Mouse (Mus musculus): ENCODE measurements around the gene Hist1h2af.

Hist1h2af gene

DNA sequence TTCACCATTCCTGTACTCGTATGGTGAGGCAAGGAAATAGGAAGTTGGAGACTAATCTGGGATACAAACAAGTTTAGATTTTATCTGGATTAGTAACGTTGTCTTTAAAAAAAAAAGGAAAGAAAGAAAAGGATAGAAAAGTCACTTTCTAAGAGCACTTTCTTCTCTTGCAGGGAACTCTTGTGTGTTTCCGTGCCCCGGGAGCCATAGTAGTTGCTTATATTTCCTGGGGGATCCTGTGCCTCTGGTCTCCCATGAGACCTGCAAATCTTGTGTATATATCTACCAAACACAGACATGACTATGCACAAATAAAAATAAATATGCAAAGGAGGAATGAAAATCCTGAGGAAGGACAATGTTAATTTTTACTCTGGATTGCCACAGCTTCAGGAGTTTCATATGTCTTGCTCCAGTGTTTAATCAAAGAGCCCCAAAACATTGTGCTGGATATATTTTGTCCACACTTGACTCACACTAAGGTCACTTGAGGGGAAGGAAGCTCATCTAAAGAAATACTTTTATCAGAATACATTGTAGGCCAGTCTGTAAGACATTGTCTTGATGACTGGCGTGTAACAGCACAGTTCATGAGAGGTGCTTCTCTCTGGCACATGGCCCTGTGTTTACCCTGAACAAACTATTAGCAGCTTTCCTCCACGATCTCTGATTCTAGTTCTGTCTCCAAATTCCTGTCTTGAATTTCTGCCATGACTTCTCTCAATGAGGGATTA lies 43.4 kb downstream of the Hist1h2af start:
- WGBS: 66% methylated on average over 6 of the region's 6 CpGs

DNA sequence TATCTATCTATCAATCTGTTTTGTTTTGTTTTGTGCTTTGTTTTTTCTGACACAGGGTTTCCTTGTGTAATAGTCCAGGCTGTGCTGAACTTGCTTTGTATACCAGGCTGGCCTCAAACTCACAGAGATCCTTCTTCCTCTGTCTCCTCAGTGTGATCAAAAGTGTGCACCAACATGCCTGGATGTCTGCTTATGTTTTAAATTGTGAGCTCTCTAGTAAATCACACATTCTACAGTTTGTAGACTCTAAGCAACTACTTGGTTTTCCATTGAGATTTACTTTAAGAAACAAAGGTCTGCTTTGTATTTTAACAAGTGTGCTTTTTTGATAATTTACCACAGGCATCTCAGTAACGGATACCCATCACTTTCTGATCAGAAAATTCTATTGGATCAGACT lies 44.1 kb downstream of the Hist1h2af start:
- 95% methylated on average over 1 of the region's 1 CpGs for WGBS

DNA sequence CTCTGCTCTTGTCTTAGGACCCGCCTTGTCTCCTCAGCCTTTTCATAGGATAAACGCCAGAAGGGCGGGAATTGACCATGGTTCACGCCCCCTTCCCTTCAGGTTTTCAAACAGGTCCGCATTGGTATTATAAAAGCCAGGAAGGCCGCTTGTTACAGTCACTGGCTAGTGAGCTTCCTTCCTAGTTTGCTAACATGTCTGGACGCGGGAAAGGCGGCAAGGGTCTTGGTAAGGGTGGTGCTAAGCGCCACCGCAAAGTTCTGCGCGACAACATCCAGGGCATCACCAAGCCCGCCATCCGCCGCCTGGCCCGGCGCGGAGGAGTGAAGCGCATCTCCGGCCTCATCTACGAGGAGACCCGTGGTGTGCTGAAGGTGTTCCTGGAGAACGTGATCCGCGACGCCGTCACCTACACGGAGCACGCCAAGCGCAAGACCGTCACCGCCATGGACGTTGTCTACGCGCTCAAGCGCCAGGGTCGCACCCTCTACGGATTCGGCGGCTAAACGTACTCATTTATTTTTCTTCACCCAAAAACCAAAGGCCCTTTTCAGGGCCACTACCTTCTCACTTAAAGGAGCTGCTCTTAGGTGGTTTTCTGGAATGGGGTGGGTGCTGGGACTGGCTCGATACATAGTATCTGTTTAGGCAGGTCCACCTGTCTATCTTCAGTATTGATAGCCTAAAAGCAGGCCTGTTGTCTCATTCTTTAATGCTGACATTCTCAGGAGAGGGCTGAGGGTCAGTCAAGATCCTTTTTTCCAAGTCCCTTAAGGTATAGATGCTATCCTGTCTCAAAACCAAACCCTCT lies 47.9 kb downstream of the Hist1h2af start, which contains the start of gene Hist1h4d:
Hist1h4d (plus strand) TSS at position 191 of the 811 bp plus-strand sequence.
- under 1% methylated on average over 43 of the region's 43 CpGs for WGBS

DNA sequence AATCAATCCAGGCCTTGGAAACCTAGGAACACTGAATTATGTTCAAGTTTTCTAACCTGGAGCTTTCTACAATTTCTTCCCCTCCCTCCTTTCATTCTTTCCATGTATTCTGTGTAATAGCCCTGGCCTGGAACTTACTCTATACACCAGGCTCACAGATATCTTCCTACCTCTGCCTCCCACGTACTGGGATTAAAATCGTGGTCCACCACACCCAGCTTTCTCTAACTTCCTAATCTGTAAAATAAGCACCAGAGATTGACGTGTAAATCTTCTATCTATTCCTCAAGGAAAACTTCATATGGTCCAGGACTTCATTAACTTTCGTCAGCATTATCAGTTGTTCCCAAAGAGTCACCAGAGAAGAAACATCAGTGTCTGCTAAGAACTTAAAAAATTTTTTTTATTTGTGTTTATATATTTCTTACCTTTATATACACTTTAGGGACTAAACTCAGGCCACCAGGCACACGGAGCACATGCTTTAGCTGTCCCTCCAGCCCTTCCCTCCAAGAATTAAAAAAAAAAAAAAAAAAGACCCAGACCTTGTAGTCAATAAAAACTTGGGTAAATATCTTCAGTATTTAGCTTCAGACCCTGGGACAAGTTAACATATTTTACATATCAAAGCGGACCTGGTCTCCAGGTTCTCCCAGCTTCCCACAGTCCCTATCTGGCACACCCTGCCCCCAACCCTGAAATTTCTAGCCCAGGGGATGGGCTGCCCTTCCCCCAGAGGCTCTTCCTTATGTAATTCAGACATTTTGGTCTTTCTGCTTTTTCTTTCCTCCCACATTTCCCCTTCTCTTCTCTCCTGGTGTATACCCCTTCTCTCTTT lies 48.7 kb downstream of the Hist1h2af start:
- WGBS: 18% methylated on average over 6 of the region's 6 CpGs
